ENCODE assay signal across 9 mouse cellular contexts in the genomic region with DNA sequence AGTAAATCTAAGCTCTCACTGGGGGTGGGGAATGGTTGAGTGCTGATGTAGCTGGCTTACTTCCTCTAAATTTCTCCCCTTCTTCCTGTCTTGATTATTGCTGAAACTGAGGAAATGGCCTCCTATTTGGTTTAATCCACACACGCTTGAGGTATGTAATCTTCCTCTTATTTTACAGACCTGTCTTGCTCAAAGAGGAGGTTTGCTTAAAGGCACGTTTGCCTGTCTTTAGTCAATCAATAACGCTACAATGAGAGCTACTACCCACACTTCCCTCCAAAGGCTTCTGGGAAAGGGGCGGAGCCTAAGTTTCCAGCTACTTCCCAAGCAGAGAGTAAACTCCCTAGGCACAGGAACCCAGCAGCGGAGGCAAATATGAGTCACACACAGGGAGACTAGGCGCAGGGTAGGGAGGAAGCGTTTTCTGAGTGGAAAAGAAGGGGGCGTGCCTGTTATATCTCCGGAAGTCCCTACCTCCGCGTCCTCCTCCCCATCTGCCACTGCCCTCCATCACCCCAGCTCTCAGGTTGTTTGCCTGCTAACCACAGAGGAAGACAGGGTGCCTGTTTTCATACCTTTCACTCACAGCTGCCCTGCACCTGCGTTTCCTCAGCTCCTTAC. TPM values are rescaled to one million over a fixed set of nuclear protein-coding genes. Genes with fewer than 3 reads are reported as not detected.
DNase-seq lines count a peak whose midpoint lies in the region; ATAC-seq lines count a peak whose summit lies in the region.
"Had no signal": no experiment of that assay in that cellular context is flagged by ENCODE, and none has a peak within 500 bp of the region (broad histone marks: within the 10 kb centered on the region; RNA-seq: fewer than 3 reads in every experiment).

No protein-coding gene starts in this region.

- H3K27ac ChIP-seq in liver, embryonic 16.5 days (ENCODE audit: low read length), result peak overlapping the region; percentile 33; the same call in 1 of the 2 replicates
- H3K27ac ChIP-seq in stomach, embryonic 16.5 days (ENCODE audit: low read length), result peak overlapping the region; percentile 61
- H3K27ac ChIP-seq in midbrain, embryonic 11.5 days (ENCODE audit: low read depth, low read length), result no peak overlapping the region
- H3K27ac ChIP-seq: hindbrain, embryonic 15.5 days had no signal

- 9% methylated on average over 12 of the region's 12 CpGs for WGBS in liver, embryonic 16.5 days (ENCODE audit: insufficient replicate concordance)
- 39% methylated on average over 12 of the region's 12 CpGs for WGBS in stomach, embryonic 16.5 days
- WGBS in midbrain, embryonic 11.5 days, result 71% methylated on average over 12 of the region's 12 CpGs

- ATAC-seq in liver, embryonic 16.5 days (ENCODE audit: low read depth), result peak; percentile 57
- ATAC-seq in stomach, embryonic 16.5 days (ENCODE audit: insufficient read depth, low FRiP score), result peak; percentile 89
- no peak for ATAC-seq in midbrain, embryonic 11.5 days (ENCODE audit: low FRiP score)

- peak; percentile 15 for DNase-seq in cerebellum, adult 11-12 months
- no peak for DNase-seq in cerebellum, postnatal 25 days
- peak; percentile 83 for DNase-seq in T-cell, adult 2 months (ENCODE audit: low spot score)
- DNase-seq in heart, postnatal 4 days, result peak; percentile 60
- no peak for DNase-seq in midbrain, embryonic 11.5 days (ENCODE audit: low spot score, missing footprints)
- DNase-seq in left cerebral cortex, adult 8-10 months (ENCODE audit: low spot score in 2 of 2), result no peak

- peaks cover 22% of the 10 kb centered on the region for H3K4me1 ChIP-seq in liver, embryonic 16.5 days (ENCODE audit: control insufficient read depth, low read depth, low read length)
- H3K4me1 ChIP-seq in stomach, embryonic 16.5 days (ENCODE audit: control insufficient read depth, insufficient read depth, low read length), result peaks cover 14% of the 10 kb centered on the region
- no peaks in the 10 kb centered on the region for H3K4me1 ChIP-seq in midbrain, embryonic 11.5 days (ENCODE audit: control insufficient read depth, insufficient read depth, low read length)

- H3K4me2 ChIP-seq in liver, embryonic 16.5 days (ENCODE audit: low read depth, low read length), result peak overlapping the region; percentile 49
- H3K4me2 ChIP-seq in stomach, embryonic 16.5 days (ENCODE audit: low read depth, low read length), result peak overlapping the region; percentile 38
- H3K4me2 ChIP-seq in midbrain, embryonic 11.5 days, result no peak overlapping the region
- H3K4me2 ChIP-seq: hindbrain, embryonic 15.5 days had no signal

- H3K27me3 ChIP-seq in liver, embryonic 16.5 days (ENCODE audit: control insufficient read depth, insufficient read depth, low read depth, low read length), result no peaks in the 10 kb centered on the region
- no peaks in the 10 kb centered on the region for H3K27me3 ChIP-seq in stomach, embryonic 16.5 days (ENCODE audit: control insufficient read depth, insufficient read depth, low read length)
- no peaks in the 10 kb centered on the region; the same call in 1 of the 2 replicates for H3K27me3 ChIP-seq in midbrain, embryonic 11.5 days (ENCODE audit: control insufficient read depth, insufficient read depth, low read length)
- H3K27me3 ChIP-seq: hindbrain, embryonic 15.5 days had no signal

- no peaks in the 10 kb centered on the region for H3K36me3 ChIP-seq in liver, embryonic 16.5 days (ENCODE audit: control insufficient read depth, insufficient read depth)
- no peaks in the 10 kb centered on the region for H3K36me3 ChIP-seq in stomach, embryonic 16.5 days (ENCODE audit: control insufficient read depth, insufficient read depth, low read length)
- no peaks in the 10 kb centered on the region for H3K36me3 ChIP-seq in midbrain, embryonic 11.5 days (ENCODE audit: control insufficient read depth, insufficient read depth, low read length)
- H3K36me3 ChIP-seq: hindbrain, embryonic 15.5 days had no signal

- peak overlapping the region; percentile 31; the same call in 1 of the 2 replicates for H3K9ac ChIP-seq in liver, embryonic 16.5 days (ENCODE audit: low read depth, low read length)
- H3K9ac ChIP-seq in stomach, embryonic 16.5 days (ENCODE audit: low read length), result 0 out of 2 replicates have a peak overlapping the region, but pooled peaks have one; percentile 6
- no peak overlapping the region for H3K9ac ChIP-seq in midbrain, embryonic 11.5 days (ENCODE audit: low read length)
- H3K9ac ChIP-seq: hindbrain, embryonic 15.5 days had no signal

- no peaks in the 10 kb centered on the region for H3K9me3 ChIP-seq in liver, embryonic 16.5 days (replicated peaks; ENCODE audit: control insufficient read depth, low read length)
- H3K9me3 ChIP-seq in stomach, embryonic 16.5 days (replicated peaks; ENCODE audit: control insufficient read depth, low read length), result no peaks in the 10 kb centered on the region
- no peaks in the 10 kb centered on the region for H3K9me3 ChIP-seq in midbrain, embryonic 11.5 days (ENCODE audit: control insufficient read depth, low read length)
- H3K9me3 ChIP-seq: hindbrain, embryonic 15.5 days had no signal

- peak overlapping the region; percentile 30 for H3K4me3 ChIP-seq in liver, embryonic 16.5 days (ENCODE audit: low read depth, low read length)
- H3K4me3 ChIP-seq in stomach, embryonic 16.5 days (replicated peaks; ENCODE audit: low read length), result no peak overlapping the region
- no peak overlapping the region for H3K4me3 ChIP-seq in midbrain, embryonic 11.5 days (ENCODE audit: low read depth, low read length)
- H3K4me3 ChIP-seq: hindbrain, embryonic 15.5 days had no signal

RNA-seq across cellular contexts. Expression of gene Bcl9l, which starts 32.6 kb away (rescaled TPM):
- 10 to 100 TPM; 56.8 to 64.0 TPM for total RNA-seq in heart, postnatal 4 days (2021)
- 2.2 TPM in 2 replicates for polyA plus RNA-seq in liver, embryonic 16.5 days (2015; fragmentation: Nextera tagmentation; extraction: Ambion mirVana)
- 9.0 and 10.6 TPM in 2 replicates for polyA plus RNA-seq in stomach, embryonic 16.5 days (2015; fragmentation: Nextera tagmentation; extraction: Ambion mirVana)
- polyA plus RNA-seq in midbrain, embryonic 11.5 days (2014; fragmentation: Nextera tagmentation; extraction: Ambion mirVana), result 5.6 and 6.4 TPM in 2 replicates
- 10 to 100 TPM; 60.4 to 67.8 (median 61.9) TPM for total RNA-seq in left cerebral cortex, adult 8-10 months (2022)

RNA-seq across cellular contexts. Expression of gene Cxcr5, which starts 46.4 kb away (rescaled TPM):
- total RNA-seq in heart, postnatal 4 days (2021), result under 1 TPM; 0.14 to 0.29 TPM
- 0.14 TPM in 1 of 2 replicates, not detected in the other for polyA plus RNA-seq in liver, embryonic 16.5 days (2015; fragmentation: Nextera tagmentation; extraction: Ambion mirVana)
- 0.34 and 0.49 TPM in 2 replicates for polyA plus RNA-seq in stomach, embryonic 16.5 days (2015; fragmentation: Nextera tagmentation; extraction: Ambion mirVana)
- polyA plus RNA-seq in midbrain, embryonic 11.5 days (2014; fragmentation: Nextera tagmentation; extraction: Ambion mirVana), result 0.10 TPM in 1 of 2 replicates, not detected in the other
- total RNA-seq in left cerebral cortex, adult 8-10 months (2022), result not detected
- polyA plus RNA-seq: hindbrain, embryonic 15.5 days had no signal

Comparison
In these comparisons a context has a peak if more than half of its experiments do, and no peak if none do; other contexts are left out.
1. DNase-seq: peak in cerebellum, adult 11-12 months (single experiment), T-cell, adult 2 months (single experiment) and heart, postnatal 4 days (single experiment); none in cerebellum, postnatal 25 days (0 of 2), midbrain, embryonic 11.5 days (single experiment) and left cerebral cortex, adult 8-10 months (0 of 2).